Mouse (Mus musculus) forebrain, embryonic 16.5 days (tissue): Measurements from ENCODE around the gene Gm5797. TPM values are rescaled to one million over a fixed set of nuclear protein-coding genes. Genes with fewer than 3 reads are reported as not detected.
"Not testable (repeated sequence)": the region's sequence is repeated elsewhere in the genome, so short reads cannot be mapped to it uniquely, and the experiment has no call there.

Source experiments
- ATAC-seq: fragments of 200-750 bp; cut with Nextera tagmentation; 2 replicates; pipeline ENCODE4 v1.8.0; 2017; ENCODE audit warnings: mild to moderate bottlenecking, moderate library complexity
- H3K27ac ChIP-seq: fragments of 300-500 bp; sonication (generic); 2 replicates; pipeline ENCODE4 v1.5.1; 2014; ENCODE audit warnings: low read length, control low read depth
- H3K27me3 ChIP-seq: fragments of 300-500 bp; sonication (generic); replicated peaks from 2 replicates; pipeline ENCODE4 v1.6.1; 2014; ENCODE audit warnings: low read length; ENCODE audit not compliant: control insufficient read depth, insufficient read depth
- H3K36me3 ChIP-seq: fragments of 300-500 bp; sonication (generic); 2 replicates; pipeline ENCODE4 v1.6.1; 2014; ENCODE audit not compliant: control insufficient read depth, insufficient read depth
- H3K4me1 ChIP-seq: fragments of 300-500 bp; sonication (generic); replicated peaks from 2 replicates; pipeline ENCODE4 v1.6.1; 2014; ENCODE audit warnings: low read length; ENCODE audit not compliant: control insufficient read depth, insufficient read depth
- H3K4me2 ChIP-seq: fragments of 300-500 bp; sonication (generic); 2 replicates; pipeline ENCODE4 v1.6.1; 2014; ENCODE audit warnings: mild to moderate bottlenecking, low read length, control low read depth
- H3K4me3 ChIP-seq: fragments of 300-500 bp; sonication (generic); replicated peaks from 2 replicates; pipeline ENCODE4 v1.5.1; 2014; ENCODE audit warnings: mild to moderate bottlenecking, low read length, control low read depth
- H3K9ac ChIP-seq: fragments of 300-500 bp; sonication (generic); replicated peaks from 2 replicates; pipeline ENCODE4 v1.6.1; 2014; ENCODE audit warnings: low read depth, low read length, control low read depth
- H3K9me3 ChIP-seq: fragments of 300-500 bp; sonication (generic); 2 replicates; pipeline ENCODE4 v1.6.1; 2016; ENCODE audit warnings: low read length; ENCODE audit not compliant: control insufficient read depth
- WGBS: fragments of 180-500 bp; shearing (Covaris S2); extraction: QIAGEN DNeasy Blood & Tissue Kit; methylation state at CpG from one replicate; pipeline ENCODE4 v1.1.7; 2014; 5-methylcytosine and 5-hydroxymethylcytosine counted together
- polyA plus RNA-seq: library from polyadenylated mRNA; unstranded; fragments of >200 nt; fragmentation: Nextera tagmentation; extraction: Ambion mirVana; gene quantifications from 2 replicates; pipeline ENCODE4 v1.2.1, GENCODE M21; 2015

Gene Gm5797
- polyA plus RNA-seq: not detected in 2 replicates

- not testable (repeated sequence) for H3K27me3 ChIP-seq, H3K27ac ChIP-seq, H3K9ac ChIP-seq, H3K9me3 ChIP-seq, H3K36me3 ChIP-seq, H3K4me1 ChIP-seq, H3K4me2 ChIP-seq, H3K4me3 ChIP-seq, ATAC-seq
- WGBS: no CpG with 5 or more reads among the region's 1 CpGs
Observed at GRCm38 (mm10) chr14:7332295-7332694, at the start of gene Gm5797. Gene Gm5797 (minus strand): TSS chr14:7332395.

GRCm38 (mm10) chr14:7365034-7365433 is 32.8 kb upstream of the Gm5797 start, which contains the start of gene Gm8374:
Gene Gm8374 (minus strand): TSS chr14:7365134.
- ATAC-seq: not testable (repeated sequence)

GRCm38 (mm10) chr14:7315093-7315492 is 17.1 kb downstream of the Gm5797 start:
- not testable (repeated sequence) for H3K27me3 ChIP-seq, H3K4me1 ChIP-seq, H3K36me3 ChIP-seq, H3K9me3 ChIP-seq, H3K27ac ChIP-seq
- Histone ChIP-seq H3K4me2 (peak overlapping the region; percentile 52), H3K9ac (peak overlapping the region; percentile 69), H3K4me3 (peak overlapping the region; percentile 53)
- peak; percentile 43; the same call in 1 of the 2 replicates for ATAC-seq
- 0% methylated on average over 12 of the region's 19 CpGs for WGBS

More at GRCm38 (mm10) chr14:7365034-7365433, 32.8 kb upstream of the Gm5797 start, which contains the start of gene Gm8374:
- not testable (repeated sequence) for H3K9me3 ChIP-seq, H3K36me3 ChIP-seq, H3K27me3 ChIP-seq, H3K4me2 ChIP-seq, H3K9ac ChIP-seq, H3K4me3 ChIP-seq, H3K4me1 ChIP-seq, H3K27ac ChIP-seq
- 86% methylated on average over 3 of the region's 3 CpGs for WGBS

- peak within 1 kb of the TSS; percentile 52 for H3K4me2 ChIP-seq
- H3K9ac ChIP-seq: peak within 1 kb of the TSS; percentile 69
- peak within 1 kb of the TSS; percentile 53 for H3K4me3 ChIP-seq
- not testable (repeated sequence) for ATAC-seq, H3K4me1 ChIP-seq, H3K9me3 ChIP-seq, H3K27ac ChIP-seq, H3K27me3 ChIP-seq, H3K36me3 ChIP-seq
- WGBS: 0% methylated on average over 14 of the region's 35 CpGs
Observed at GRCm38 (mm10) chr14:7314661-7315060, 17.5 kb downstream of the Gm5797 start, which contains the start of gene Gm3739. Gene Gm3739 (minus strand): TSS chr14:7315049.

Other genes with a start within 250 kb of the Gm5797 start
- gene Gm3696, start 231.8 kb downstream of the Gm5797 start, polyA plus RNA-seq: 4.6 and 6.6 TPM in 2 replicates
- gene Gm6676, start 207.0 kb downstream of the Gm5797 start, polyA plus RNA-seq: not detected in 2 replicates
- 7.5 and 9.5 TPM in 2 replicates for gene Gm3512, start 157.9 kb downstream of the Gm5797 start, polyA plus RNA-seq
- gene Gm16434, start 137.9 kb downstream of the Gm5797 start, polyA plus RNA-seq: not detected in 2 replicates
- not detected in 2 replicates for gene Gm3727, start 67.7 kb downstream of the Gm5797 start, polyA plus RNA-seq
- gene Gm3739, start 17.3 kb downstream of the Gm5797 start, polyA plus RNA-seq: 5.4 and 5.5 TPM in 2 replicates
- gene Gm8374, start 32.7 kb upstream of the Gm5797 start, polyA plus RNA-seq: not detected in 2 replicates
- gene Gm3755, start 118.5 kb upstream of the Gm5797 start, polyA plus RNA-seq: not detected in 2 replicates
- gene Gm3752, start 151.4 kb upstream of the Gm5797 start, polyA plus RNA-seq: 12.4 and 15.4 TPM in 2 replicates
- gene Gm3558, start 236.2 kb upstream of the Gm5797 start, polyA plus RNA-seq: 3.0 and 3.8 TPM in 2 replicates